Mouse (Mus musculus) forebrain, embryonic 11.5 days (tissue): ENCODE measurements around the gene Zfp455. TPM values are rescaled to one million over a fixed set of nuclear protein-coding genes. Genes with fewer than 3 reads are reported as not detected.
"Not testable (repeated sequence)": the region's sequence is repeated elsewhere in the genome, so short reads cannot be mapped to it uniquely, and the experiment has no call there.

Experiments
- ATAC-seq: fragments of 200-750 bp; cut with Nextera tagmentation; replicated peaks from 2 replicates; pipeline ENCODE4 v1.8.0; 2017; ENCODE audit warnings: moderate TSS enrichment; ENCODE audit not compliant: low FRiP score
- DNase-seq: peaks from one replicate; pipeline ENCODE4 v3.0.0-alpha.2; 2017; ENCODE audit warnings: low spot score
- H3K27ac ChIP-seq: fragments of 300-500 bp; sonication (generic); 2 replicates; pipeline ENCODE4 v1.5.1; 2014; ENCODE audit warnings: low read depth, low read length
- H3K27me3 ChIP-seq: fragments of 300-500 bp; sonication (generic); 2 replicates; pipeline ENCODE4 v1.6.1; 2014; ENCODE audit warnings: mild to moderate bottlenecking, low read length, mixed read lengths; ENCODE audit not compliant: control insufficient read depth, insufficient read depth
- H3K36me3 ChIP-seq: fragments of 300-500 bp; sonication (generic); 2 replicates; pipeline ENCODE4 v1.6.1; 2014; ENCODE audit warnings: mild to moderate bottlenecking, low read length, moderate library complexity, mixed read lengths; ENCODE audit not compliant: control insufficient read depth, insufficient read depth
- H3K4me1 ChIP-seq: fragments of 300-500 bp; sonication (generic); replicated peaks from 2 replicates; pipeline ENCODE4 v1.6.1; 2014; ENCODE audit warnings: low read length, mixed read lengths; ENCODE audit not compliant: control insufficient read depth, insufficient read depth
- H3K4me2 ChIP-seq: fragments of 300-500 bp; sonication (generic); 2 replicates; pipeline ENCODE4 v1.6.1; 2014; ENCODE audit warnings: low read depth, mild to moderate bottlenecking, low read length, moderate library complexity, mixed read lengths; ENCODE audit not compliant: severe bottlenecking
- H3K4me3 ChIP-seq: fragments of 300-500 bp; sonication (generic); 2 replicates; pipeline ENCODE4 v1.5.1; 2014; ENCODE audit warnings: low read depth, low read length
- H3K9ac ChIP-seq: fragments of 300-500 bp; sonication (generic); 2 replicates; pipeline ENCODE4 v1.6.1; 2014; ENCODE audit warnings: low read length
- H3K9me3 ChIP-seq: fragments of 300-500 bp; sonication (generic); 2 replicates; pipeline ENCODE4 v1.6.1; 2016; ENCODE audit warnings: low read length, mixed read lengths; ENCODE audit not compliant: control insufficient read depth
- WGBS: fragments of 180-500 bp; shearing (Covaris S2); extraction: QIAGEN DNeasy Blood & Tissue Kit; methylation state at CpG from one replicate; pipeline ENCODE4 v1.1.7; 2014; 5-methylcytosine and 5-hydroxymethylcytosine counted together
- polyA plus RNA-seq: library from polyadenylated mRNA; unstranded; fragments of >200 nt; fragmentation: Nextera tagmentation; extraction: Ambion mirVana; gene quantifications from 2 replicates; pipeline ENCODE4 v1.2.1, GENCODE M21; 2014

The Zfp455 gene
- 2.1 and 2.3 TPM in 2 replicates for polyA plus RNA-seq

DNA sequence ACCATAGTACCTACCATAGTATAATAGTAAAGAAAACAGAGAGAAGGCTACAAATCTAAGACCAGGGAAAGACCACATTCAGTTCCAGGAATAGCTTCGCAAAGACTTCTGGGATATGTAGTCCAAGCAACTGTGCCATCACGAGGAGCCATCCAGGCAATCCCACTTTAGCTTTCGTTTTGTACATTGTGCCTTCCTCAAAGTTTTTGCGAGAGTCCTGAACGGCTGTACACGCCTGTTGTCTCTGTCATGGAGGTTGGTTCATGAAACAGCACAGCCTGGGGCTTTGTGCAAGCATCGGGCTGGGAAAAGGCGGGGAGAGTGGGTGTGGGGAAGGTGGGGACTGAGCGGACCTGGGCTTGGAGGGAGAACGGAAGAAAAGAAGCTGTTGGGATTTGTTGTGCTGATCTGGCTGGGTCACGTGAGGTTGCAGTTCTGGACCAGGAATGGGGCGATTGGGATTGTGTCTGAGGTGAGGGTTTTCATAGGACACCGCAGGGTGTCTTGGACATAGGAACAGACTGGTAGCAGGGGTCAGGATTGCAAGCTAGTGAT, at the start of gene Zfp455:
Zfp455 (plus strand) TSS at position 167 of the 555 bp plus-strand sequence.
- Histone ChIP-seq H3K9ac (peak within 1 kb of the TSS; percentile 74), H3K9me3 (no peaks in the 10 kb centered on the region), H3K27ac (no peak within 1 kb of the TSS), H3K4me1 (no peaks in the 10 kb centered on the region), H3K4me3 (peak within 1 kb of the TSS; percentile 59), H3K27me3 (no peaks in the 10 kb centered on the region), H3K36me3 (no peaks in the 10 kb centered on the region), H3K4me2 (peak within 1 kb of the TSS; percentile 45)
- ATAC-seq (peak; percentile 92), DNase-seq (peak; percentile 61)
- WGBS, result 6% methylated on average over 13 of the region's 13 CpGs

GRCm38 (mm10) chr13:67166122-67166521, 28.2 kb upstream of the Zfp455 start:
- H3K9me3 ChIP-seq, H3K4me2 ChIP-seq, DNase-seq, H3K9ac ChIP-seq, H3K27ac ChIP-seq, H3K4me1 ChIP-seq, H3K27me3 ChIP-seq, ATAC-seq, H3K4me3 ChIP-seq, H3K36me3 ChIP-seq: not testable (repeated sequence)
- WGBS, result 67% methylated on average over 4 of the region's 4 CpGs

DNA sequence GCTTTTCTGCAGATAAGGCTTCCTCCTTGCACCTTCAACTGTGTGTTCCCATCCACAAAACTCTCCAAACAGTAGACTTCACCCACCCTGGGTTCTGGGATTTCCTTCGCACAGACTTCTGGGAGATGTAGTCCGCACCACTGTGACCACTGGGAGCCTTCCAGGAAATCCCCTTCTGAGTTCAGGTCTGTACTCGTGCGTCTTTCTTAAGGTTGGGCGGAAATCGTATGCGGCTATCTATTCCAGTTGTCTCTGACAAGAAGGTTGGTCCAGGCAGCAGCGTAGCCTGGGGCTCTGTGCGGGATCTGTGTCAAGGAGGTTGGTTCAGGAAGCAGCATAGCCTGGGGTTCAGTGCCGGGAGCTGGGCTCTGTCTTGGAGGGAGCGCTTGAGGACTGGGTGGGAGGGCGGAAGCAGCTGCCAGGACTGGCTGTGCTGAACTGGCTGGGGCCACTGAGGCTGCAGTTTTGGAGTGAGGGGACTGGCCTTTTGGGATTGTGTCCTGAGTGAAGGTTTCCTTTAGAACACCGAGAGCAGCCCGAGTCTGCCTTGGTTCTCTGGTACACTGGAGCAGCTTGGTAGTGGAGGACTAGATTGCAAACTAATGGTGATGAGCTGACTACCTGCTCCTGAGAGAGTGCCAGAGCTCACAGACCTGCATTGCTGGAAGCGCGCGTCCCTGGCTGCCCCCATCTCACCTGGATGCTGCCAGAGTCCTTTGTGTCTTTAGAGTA, 21.1 kb upstream of the Zfp455 start, which contains the start of gene Rsl1:
Rsl1 (plus strand) TSS at position 192 of the 732 bp plus-strand sequence.
- DNase-seq (peak; percentile 73), ATAC-seq (peak; percentile 98)
- 2% methylated on average over 17 of the region's 17 CpGs for WGBS
- peak within 1 kb of the TSS; percentile 55 for H3K4me3 ChIP-seq
- not testable (repeated sequence) for H3K9me3 ChIP-seq, H3K36me3 ChIP-seq, H3K27me3 ChIP-seq, H3K27ac ChIP-seq, H3K4me1 ChIP-seq
- H3K9ac ChIP-seq, result peak within 1 kb of the TSS; percentile 65
- peak within 1 kb of the TSS; percentile 48 for H3K4me2 ChIP-seq

- 30% methylated on average over 5 of the region's 5 CpGs for WGBS
- Histone ChIP-seq H3K36me3 (no peaks in the 10 kb centered on the region), H3K9me3 (no peaks in the 10 kb centered on the region), H3K27ac (no peak overlapping the region), H3K4me2 (peak overlapping the region; percentile 48), H3K27me3 (no peaks in the 10 kb centered on the region), H3K4me1 (no peaks in the 10 kb centered on the region; the same call in 1 of the 2 replicates), H3K9ac (peak overlapping the region; percentile 65), H3K4me3 (peak overlapping the region; percentile 55)
- DNase-seq (no peak), ATAC-seq (no peak)
Measured at GRCm38 (mm10) chr13:67173723-67174055, 20.6 kb upstream of the Zfp455 start.

- Histone ChIP-seq H3K27me3 (no peaks in the 10 kb centered on the region), H3K9ac (no peak overlapping the region), H3K27ac (no peak overlapping the region), H3K4me1 (no peaks in the 10 kb centered on the region), H3K4me3 (no peak overlapping the region), H3K36me3 (no peaks in the 10 kb centered on the region), H3K9me3 (no peaks in the 10 kb centered on the region), H3K4me2 (no peak overlapping the region)
- no peak for DNase-seq
- no peak for ATAC-seq
- WGBS, result 66% methylated on average over 3 of the region's 3 CpGs
Measured at GRCm38 (mm10) chr13:67201656-67202055, 7.3 kb downstream of the Zfp455 start.

DNA sequence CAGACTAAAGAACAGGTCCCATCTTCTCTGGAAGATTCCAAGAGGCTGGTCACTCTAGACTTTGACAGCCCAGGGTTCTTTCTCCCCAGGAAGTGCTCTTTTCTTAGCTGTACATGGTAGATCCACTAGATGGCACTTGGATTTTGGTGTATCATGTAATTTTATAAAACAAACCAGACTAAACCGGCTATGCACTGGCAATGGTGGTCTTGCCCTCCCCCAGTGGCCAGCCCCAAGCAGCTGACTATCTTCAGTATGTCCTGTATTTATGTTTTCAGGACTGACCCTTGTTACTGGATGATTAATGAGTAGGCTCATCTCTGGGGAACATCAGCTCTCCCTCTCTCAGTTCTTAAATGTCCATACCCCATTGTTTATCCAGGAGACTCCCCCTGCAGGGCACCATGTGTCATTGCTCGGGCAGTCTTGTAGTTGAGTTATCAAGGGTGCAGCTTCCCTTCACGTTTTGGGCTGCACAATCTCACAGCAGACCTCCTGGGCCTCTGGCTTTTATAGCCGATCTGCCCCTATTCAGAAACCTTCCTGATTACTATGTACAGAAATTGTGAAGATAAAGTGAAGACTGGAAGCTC, 19.8 kb downstream of the Zfp455 start:
- H3K4me1 ChIP-seq, result no peaks in the 10 kb centered on the region
- H3K9ac ChIP-seq, result no peak overlapping the region
- DNase-seq (no peak), ATAC-seq (no peak)
- WGBS, result 54% methylated on average over 4 of the region's 4 CpGs
- no peak overlapping the region for H3K4me3 ChIP-seq
- H3K9me3 ChIP-seq, result no peaks in the 10 kb centered on the region
- H3K4me2 ChIP-seq, result no peak overlapping the region
- H3K27ac ChIP-seq, result no peak overlapping the region
- no peaks in the 10 kb centered on the region for H3K27me3 ChIP-seq
- no peaks in the 10 kb centered on the region for H3K36me3 ChIP-seq

Other genes with a start within 250 kb of the Zfp455 start
- gene Zfp712, start 133.3 kb upstream of the Zfp455 start, polyA plus RNA-seq, result 5.0 and 5.3 TPM in 2 replicates
- gene Zfp708, start 96.5 kb upstream of the Zfp455 start, polyA plus RNA-seq, result 8.4 and 8.5 TPM in 2 replicates
- gene Gm28557, start 85.9 kb upstream of the Zfp455 start, polyA plus RNA-seq, result 2.9 and 4.0 TPM in 2 replicates
- 0.29 and 0.31 TPM in 2 replicates for gene Rslcan18, start 78.2 kb upstream of the Zfp455 start, polyA plus RNA-seq
- gene Zfp759, start 72.8 kb upstream of the Zfp455 start, polyA plus RNA-seq, result 2.1 and 2.3 TPM in 2 replicates
- 4.6 and 5.2 TPM in 2 replicates for gene Rsl1, start 21.3 kb upstream of the Zfp455 start, polyA plus RNA-seq
- gene Zfp458, start 84.0 kb downstream of the Zfp455 start, polyA plus RNA-seq, result 1.5 and 1.9 TPM in 2 replicates
- gene Zfp457, start 112.0 kb downstream of the Zfp455 start, polyA plus RNA-seq, result 0.36 and 0.56 TPM in 2 replicates
- 1.7 and 2.3 TPM in 2 replicates for gene Zfp595, start 138.1 kb downstream of the Zfp455 start, polyA plus RNA-seq
- gene Gm28044, start 166.0 kb downstream of the Zfp455 start, polyA plus RNA-seq, result 1.6 and 2.1 TPM in 2 replicates
- 0.95 and 1.1 TPM in 2 replicates for gene Zfp953, start 166.1 kb downstream of the Zfp455 start, polyA plus RNA-seq
- not detected in 2 replicates for gene Gm28041, start 181.2 kb downstream of the Zfp455 start, polyA plus RNA-seq
- 0.79 and 0.81 TPM in 2 replicates for gene Zfp456, start 181.3 kb downstream of the Zfp455 start, polyA plus RNA-seq
- gene Zfp429, start 205.3 kb downstream of the Zfp455 start, polyA plus RNA-seq, result 3.7 and 4.4 TPM in 2 replicates
- gene Zfp459, start 226.9 kb downstream of the Zfp455 start, polyA plus RNA-seq, result 0.56 and 0.76 TPM in 2 replicates